Mouse (Mus musculus) right cerebral cortex, adult 2 months (tissue): ENCODE measurements at regions not wholly inside any gene's neighbourhood (a gene's known extent, or its start where the extent isn't known, plus 50 kb on each side); places are given as distances from the start of the nearest gene placed in this dataset.

Experiments used
- DNase-seq, 2 experiments: peaks; one replicate each; pipeline ENCODE4 v3.0.0; 2021 to 2022; ENCODE audit warnings: low spot score in 2 of 2

DNA sequence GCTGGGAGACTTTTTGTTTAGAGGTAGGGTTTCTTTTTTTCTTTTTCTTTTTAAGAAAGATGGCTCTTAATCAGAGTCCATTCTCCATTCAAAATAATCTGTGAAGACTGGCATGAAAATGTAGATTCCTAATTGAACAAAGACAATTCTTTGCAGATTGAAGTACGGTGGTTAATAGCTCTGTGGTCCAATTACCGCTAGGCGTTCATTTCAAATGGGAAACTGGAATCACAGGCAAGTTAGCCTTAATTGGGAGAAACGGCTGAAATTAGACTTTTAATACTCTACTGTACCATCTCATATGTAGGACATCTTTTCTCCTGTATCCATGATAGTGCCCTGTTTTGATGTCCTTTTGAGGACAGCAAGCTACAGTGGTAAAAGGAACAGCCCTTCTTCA lies 61.2 kb downstream of the Ascl1 start:
- DNase-seq = no peak

DNA sequence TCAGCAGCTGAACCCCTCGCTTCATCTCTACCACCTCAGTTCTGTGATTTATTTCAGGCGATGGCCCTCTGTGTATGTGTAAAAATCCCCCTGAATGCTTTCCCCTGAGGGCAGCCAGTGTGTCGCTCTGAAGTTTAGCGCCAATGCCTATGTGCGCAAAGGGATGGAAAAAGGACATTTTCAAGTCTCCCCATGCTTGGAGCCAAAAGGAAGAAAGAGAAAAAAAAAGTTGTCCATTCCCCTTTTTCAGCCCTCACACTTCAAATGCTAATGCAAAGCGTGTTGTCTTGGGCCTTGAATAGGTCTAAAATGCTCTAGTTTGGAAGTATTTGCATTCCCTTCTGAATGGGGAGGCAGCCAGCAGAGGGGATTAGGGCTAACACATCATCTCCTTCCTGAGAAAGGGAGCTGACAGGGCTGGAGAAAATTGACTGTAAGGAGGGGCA lies 73.5 kb downstream of the Ascl1 start:
- no peak for DNase-seq

- DNase-seq = no peak
Measured at GRCm38 (mm10) chr10:87419245-87419939, 74.1 kb downstream of the Ascl1 start.

GRCm38 (mm10) chr10:87394296-87394921 lies 99.1 kb downstream of the Ascl1 start:
- DNase-seq = no peak

- no peak for DNase-seq
Measured at GRCm38 (mm10) chr10:87389148-87389547, 104.3 kb downstream of the Ascl1 start.

DNA sequence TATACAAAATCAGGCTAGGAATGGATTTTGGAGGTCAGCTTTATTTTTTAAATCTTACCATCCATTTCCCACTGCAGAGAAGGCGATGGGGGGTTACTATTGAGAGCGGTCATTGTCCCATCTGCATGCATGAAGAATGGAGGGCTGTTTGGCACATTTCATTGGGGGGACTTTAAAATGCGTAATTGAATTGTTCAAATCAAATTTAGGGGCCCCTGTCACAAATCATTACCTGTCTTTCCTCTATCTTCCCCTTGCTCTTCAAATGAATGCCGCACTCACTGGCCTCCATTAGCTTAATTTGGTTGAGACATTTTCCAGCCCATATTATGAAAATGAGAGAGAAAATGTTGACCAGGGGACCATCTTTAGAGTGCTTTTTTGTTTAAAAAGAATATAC lies 108.2 kb downstream of the Ascl1 start:
- no peak for DNase-seq

DNA sequence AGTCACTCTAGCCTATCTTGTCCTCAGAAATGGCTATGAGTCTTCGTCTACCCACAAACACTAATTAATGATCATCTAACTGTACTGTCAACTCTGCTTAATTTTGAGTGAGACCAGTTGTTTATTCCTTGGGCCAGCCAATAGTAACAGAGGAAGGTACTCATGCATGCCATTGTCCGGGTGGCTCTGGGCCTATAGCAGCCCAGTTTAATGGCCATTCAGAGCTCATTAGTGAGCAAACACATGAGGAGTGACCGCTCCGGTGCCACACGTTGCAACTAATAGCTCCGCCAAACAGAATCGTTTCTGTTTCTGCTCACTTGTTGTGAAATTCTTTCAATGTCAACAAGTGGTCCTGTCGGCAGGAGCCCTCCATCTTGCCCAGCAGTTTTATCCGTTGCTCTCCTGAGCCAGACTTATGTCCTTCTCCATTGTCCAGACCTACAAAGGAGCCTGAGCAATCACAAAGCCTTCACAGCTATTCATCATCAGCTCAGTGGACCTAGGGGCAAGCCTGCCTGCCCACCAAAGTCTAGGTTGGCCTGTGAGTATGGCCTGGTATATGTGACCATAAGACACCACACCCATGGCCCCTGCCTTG lies 108.8 kb downstream of the Ascl1 start:
- no peak for DNase-seq

- DNase-seq = peak in 1 of 2 experiments; percentile 5
Measured at GRCm38 (mm10) chr10:87351400-87352172, 141.9 kb downstream of the Ascl1 start.

GRCm38 (mm10) chr10:87351079-87351399 lies 142.4 kb downstream of the Ascl1 start:
- DNase-seq = no peak

DNA sequence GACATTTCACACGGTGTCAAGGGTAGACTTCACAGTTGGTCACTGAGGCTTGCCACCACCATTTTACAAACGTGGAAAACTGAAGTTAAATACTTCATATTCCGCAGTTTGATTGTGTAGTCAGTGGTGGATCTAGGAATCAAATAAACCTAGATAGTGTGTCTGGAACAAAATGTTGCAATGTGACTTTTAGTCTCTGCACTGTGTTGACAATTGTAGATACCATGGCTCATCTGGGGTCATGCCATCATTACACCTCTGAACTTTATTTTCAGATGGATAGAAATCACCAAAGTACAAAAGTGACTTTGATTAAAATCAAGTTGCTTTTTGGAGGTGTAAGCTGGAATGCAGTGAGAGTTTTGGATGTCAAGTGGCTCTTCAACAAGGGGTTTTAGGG lies 158.3 kb downstream of the Ascl1 start:
- DNase-seq = no peak

GRCm38 (mm10) chr10:87333311-87333710 lies 160.1 kb downstream of the Ascl1 start:
- DNase-seq = peak in 1 of 2 experiments; percentile 8

DNA sequence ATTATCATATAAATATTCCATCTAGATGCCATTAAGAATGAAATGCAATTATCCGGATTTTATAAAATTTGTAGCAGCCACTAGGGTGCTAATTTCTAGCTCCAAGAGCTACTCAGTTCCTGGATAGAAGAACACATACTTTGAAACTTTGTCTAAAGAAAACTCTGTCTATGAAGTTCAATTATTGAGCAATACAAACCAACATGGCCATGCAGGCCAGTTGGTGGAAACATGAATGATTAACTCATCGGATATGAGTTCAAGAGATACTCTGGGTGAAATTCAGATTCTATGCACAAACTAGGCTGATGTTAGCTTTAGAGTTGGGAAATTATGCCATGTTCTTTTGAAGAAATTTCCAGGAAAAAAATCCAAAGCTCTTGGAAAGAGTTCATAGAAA lies 164.0 kb downstream of the Ascl1 start:
- DNase-seq = no peak

- DNase-seq = no peak
Measured at GRCm38 (mm10) chr10:87325769-87326168, 167.7 kb downstream of the Ascl1 start.

GRCm38 (mm10) chr10:87325143-87325542 lies 168.3 kb downstream of the Ascl1 start:
- no peak for DNase-seq

DNA sequence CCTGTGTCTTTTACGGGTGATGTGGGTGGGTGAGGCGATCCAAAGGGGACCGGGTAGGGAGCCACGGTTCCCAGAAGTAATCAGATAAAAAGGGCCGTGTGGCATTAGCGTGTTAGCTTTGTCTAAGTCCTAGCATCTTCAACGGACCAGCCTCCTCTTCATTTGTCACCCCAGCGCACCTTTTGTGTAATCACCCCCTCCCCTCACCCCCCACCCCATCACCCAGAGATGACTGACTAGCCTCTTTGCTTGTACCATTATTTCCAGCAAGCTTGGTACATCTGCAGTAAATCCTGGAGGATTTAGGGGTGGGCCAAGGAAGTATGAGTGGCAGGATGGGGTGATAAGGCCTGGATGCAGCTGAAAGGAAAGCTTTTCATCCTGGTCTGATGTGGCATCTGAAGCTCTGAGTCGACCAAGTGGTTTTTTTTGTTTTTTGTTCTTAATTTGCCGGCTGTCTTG lies 183.8 kb downstream of the Ascl1 start:
- no peak for DNase-seq

- DNase-seq = no peak
Measured at GRCm38 (mm10) chr10:87308815-87309396, 184.6 kb downstream of the Ascl1 start.

DNA sequence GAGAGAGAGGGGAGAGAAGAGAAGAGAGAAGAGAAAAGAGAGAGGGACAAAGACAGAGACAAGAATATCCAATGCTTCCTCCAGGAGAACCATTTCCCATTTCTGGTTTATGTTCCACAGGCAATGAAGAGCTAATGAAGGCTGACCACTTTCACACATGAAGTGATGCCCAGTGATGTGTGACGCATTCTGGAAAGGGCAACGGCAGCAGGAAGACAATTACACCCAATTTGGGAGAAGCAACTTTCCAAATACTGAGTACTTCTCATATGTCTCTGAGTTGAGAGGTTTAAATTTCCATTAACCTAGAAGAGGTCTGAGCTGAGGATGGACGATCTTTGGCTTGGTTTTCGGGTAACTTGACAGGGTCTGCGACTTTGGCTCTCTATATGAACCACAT lies 196.3 kb downstream of the Ascl1 start:
- no peak for DNase-seq

DNA sequence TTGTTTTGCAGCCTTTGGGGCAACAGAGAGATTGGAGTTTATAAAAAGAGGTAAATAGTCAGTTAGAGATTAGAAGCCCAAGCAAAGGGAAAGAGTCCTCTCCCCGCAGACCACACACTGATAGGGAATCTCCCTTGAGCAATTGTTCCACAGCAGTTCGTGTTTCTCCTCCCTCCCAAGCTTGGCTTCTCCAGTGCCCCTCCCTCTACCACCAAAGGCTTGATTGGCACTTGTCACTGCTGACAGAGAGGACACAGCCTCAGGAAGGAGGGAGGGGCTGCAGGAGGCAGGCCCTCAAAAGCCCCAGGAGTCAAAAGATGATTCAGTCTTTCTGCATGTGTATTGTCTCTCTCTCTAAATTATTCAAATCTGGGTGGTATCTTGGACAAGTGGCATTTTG lies 200.1 kb downstream of the Ascl1 start:
- DNase-seq = no peak

DNA sequence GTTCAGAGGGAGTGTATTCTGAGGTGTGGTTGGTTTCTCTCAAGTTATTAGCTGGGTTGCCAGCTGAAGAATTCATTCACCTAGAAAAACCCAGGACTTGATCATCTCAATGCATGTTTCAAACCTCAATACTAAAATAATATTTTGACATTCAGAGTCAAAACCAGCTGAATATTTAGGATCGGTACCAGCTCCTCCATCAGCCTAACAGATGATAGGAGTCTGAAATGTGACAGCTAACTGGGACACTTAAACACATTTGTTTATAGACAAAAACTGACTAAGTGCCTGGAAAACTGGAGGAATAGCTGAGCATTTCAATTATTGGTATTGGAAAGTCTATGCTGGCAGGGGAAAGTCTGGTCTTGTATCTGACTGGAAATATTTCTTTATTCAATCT lies 206.6 kb downstream of the Ascl1 start:
- DNase-seq = no peak

DNA sequence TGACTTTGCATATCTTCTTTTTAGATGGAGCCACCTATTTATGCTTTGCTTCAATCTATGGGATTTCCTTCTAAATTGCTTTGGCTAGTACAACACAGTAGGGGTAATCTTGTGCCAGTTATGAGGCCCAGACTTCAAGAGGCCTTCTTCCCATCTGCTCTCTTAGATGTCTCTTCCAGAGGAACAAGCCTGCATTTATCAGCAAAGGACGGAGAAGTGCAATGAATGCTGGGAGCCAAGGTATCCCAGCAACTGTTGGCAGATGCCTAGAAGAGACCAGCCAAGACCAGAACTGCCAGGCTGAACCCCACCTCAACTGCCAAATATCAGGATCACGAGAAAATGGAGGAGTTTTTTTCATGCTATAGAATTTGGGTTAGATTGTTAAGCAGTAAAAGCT lies 209.2 kb downstream of the Ascl1 start:
- no peak for DNase-seq
